Mouse (Mus musculus): ENCODE measurements around the gene Dscaml1.

Gene Dscaml1

GRCm38 (mm10) chr9:45572787-45573492 is 146.5 kb downstream of the Dscaml1 start:
- DNase-seq (ENCODE audit: low spot score): no peak

GRCm38 (mm10) chr9:45573493-45573815 is 147.0 kb downstream of the Dscaml1 start:
- no peak for DNase-seq (ENCODE audit: low spot score)

DNA sequence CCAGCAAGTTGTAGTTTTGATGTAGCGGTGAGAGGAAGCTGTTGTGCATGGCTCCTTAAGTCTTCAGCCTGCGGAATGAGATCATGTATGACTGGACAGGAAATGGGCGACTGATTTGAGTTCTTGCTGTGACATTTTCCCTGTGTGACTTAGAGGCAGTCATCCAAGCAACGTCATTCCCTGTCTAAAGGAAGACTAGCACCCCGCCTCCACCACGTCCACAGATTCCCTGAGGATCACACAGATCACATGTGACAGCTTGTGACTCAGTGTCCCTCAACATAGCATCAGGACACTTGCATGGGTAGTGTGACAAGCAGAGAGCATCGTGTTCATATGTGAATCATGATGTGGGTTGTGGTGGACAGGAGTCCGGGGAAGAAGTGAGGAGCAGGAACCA is 147.6 kb downstream of the Dscaml1 start:
- DNase-seq (ENCODE audit: low spot score): no peak

- no peak for DNase-seq (ENCODE audit: low spot score)
Observed at GRCm38 (mm10) chr9:45580069-45580795, 153.8 kb downstream of the Dscaml1 start.

- no peak for DNase-seq (ENCODE audit: low spot score)
Observed at GRCm38 (mm10) chr9:45586475-45586874, 160.0 kb downstream of the Dscaml1 start.

DNA sequence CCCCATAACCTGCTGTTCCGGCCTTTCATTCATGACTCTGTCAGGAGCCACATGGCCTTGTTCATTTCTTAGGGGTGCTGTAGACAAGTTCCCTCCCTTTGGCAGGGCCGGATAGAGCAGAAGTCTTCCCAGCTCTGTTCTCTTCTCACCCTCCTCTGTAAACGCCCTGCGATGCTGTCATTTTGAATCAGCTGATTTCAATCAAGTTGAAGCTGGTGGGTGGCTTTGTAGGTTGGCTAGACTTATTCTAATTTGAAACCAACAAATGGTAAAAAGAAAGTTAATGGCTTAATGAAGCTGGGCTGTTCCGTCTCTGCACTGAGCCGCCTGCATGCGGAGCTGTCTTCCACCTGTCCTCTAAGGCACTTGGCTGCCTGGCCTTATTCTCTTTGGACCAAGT is 161.3 kb downstream of the Dscaml1 start:
- DNase-seq (ENCODE audit: low spot score): no peak

DNA sequence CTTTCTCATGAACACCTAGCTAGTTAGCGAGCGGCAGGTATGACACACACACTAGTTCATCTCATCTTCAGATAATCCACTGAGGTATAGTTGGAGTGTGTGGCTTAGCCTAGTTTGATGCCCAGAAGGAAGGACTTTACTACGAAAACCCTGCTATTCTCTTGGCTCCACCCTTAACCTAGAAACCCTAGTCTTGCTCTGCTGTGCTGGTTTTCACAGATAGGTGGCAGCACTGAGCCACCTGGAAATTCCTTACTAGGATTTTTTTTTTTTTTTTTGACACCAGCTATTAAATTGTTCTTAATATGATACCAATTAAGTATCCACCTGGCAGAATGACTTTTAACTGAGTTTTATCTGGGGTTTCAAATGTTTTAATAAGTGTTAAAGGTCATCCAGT is 163.4 kb downstream of the Dscaml1 start:
- DNase-seq (ENCODE audit: low spot score): no peak

DNA sequence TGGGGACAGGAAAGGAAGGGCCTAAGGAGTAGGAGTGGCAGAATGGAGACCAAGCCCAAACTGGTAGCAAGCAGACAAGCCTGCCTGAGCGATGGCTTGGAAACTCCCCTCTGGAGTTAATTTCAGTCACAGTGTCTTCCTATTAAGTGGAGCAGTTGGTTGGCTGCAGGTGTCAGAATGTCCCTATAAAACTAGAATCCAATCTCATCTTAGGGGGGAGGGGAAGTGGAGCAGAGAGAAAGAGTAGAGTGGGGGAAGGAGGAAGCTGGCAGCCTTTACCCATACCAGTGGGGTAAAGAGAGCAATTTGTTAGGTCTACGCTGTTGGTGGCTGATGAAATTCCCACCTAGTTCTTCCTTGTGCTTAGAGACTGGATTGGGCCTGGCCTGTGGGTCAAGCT is 164.6 kb downstream of the Dscaml1 start:
- DNase-seq (ENCODE audit: low spot score): no peak

DNA sequence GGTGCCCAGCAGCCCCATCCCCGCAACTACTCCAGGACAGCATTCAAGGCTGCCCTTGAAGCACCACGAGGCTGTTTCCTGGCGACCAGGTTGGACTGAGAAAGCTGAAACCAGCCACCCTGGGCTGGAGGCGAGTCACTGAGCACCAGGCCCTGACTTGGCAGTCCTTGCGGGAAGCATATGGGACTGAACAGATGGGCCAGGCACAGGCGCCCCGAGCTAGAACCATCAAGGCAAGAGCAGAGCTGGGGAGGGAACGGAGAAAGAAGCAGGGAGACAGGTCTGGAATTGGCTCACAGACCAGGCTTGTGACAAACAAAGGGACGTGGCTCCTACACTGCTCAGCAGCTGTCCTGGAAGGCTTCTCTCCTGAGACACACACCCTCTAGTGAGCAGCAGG is 165.9 kb downstream of the Dscaml1 start:
- DNase-seq (ENCODE audit: low spot score): no peak

DNA sequence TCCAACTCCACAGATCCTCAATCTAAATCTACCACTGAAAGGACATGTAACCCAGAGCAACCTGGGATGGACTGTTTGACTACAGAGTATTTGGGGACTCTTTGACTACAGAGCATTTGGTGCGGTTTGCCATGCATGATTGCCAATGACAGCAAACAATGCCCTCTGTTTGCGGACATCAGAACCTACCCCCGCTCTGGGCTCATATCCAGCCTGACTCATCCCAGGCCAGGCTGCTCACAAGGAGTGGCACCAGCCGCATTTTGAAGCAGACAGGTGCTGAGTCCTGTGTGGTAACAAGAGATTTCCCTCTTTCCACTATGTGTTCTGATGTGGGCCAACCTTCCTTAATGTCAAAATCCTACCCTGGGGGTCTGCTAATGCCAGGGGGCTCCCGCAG is 171.7 kb downstream of the Dscaml1 start:
- DNase-seq (ENCODE audit: low spot score): no peak

GRCm38 (mm10) chr9:45599377-45599776 is 172.9 kb downstream of the Dscaml1 start:
- DNase-seq (ENCODE audit: low spot score): no peak

DNA sequence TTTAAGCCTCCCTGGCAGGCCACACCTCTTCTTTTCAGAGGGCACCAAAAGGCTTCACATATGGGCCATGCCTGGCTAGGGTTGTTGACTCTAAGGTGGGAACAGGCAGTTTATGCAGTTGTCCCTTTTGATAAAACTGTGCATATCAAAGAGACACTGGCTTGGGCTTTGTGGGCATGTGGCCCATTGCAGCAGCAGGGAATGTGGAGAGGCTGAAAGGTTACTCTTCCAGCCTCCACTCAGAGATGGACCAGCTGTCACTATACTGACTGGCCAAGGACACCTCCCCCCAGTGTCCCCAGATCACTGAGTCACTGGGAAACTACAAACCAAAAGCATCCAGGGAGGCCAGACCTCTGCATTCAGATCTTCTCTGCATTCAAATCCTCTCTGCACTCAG is 180.9 kb downstream of the Dscaml1 start:
- no peak for DNase-seq (ENCODE audit: low spot score)

- DNase-seq (ENCODE audit: low spot score): no peak
Observed at GRCm38 (mm10) chr9:45608097-45609031, 181.9 kb downstream of the Dscaml1 start.

GRCm38 (mm10) chr9:45610336-45611060 is 184.1 kb downstream of the Dscaml1 start:
- no peak for DNase-seq (ENCODE audit: low spot score)

GRCm38 (mm10) chr9:45614616-45615015 is 188.2 kb downstream of the Dscaml1 start:
- no peak for DNase-seq (ENCODE audit: low spot score)

DNA sequence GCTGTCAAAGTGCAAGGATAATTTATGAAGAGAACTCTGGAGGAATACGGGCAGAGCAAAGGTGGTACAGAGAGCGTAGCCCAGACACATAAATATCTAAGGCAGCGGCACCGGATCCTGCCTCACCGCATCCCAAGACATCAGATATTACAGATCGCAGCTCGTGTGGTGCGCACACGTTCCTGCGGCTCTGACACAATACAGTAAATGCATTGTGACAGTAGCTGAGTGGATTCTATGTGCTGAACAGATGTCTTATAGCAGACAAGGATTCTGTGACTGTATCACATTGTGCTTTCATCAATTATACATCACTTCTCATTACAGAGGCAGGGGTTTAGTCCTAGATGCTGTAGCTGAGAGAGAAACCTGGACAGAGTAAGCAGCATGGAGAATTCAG is 191.5 kb downstream of the Dscaml1 start:
- DNase-seq (ENCODE audit: low spot score): no peak

- no peak for DNase-seq (ENCODE audit: low spot score)
Observed at GRCm38 (mm10) chr9:45618443-45618842, 192.0 kb downstream of the Dscaml1 start.

DNA sequence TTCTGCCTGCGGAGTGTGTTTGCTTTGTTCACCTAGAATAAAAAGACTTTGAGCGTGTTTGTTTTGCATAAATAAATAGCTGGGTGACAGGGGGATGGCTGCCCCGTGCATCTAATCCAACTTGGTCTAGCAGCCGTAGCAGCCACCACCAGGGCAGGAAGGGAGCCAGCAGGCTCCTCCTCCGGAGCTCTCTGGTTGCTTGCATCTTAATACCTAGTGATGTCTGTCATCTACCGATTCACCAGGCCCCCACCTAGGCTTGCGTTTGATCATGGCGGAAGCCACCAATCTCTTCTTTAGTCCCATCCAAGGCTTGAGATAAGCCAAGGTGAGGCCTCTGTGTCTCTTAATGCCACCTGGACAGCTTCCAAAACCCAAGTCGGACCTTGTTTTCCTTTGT is 193.6 kb downstream of the Dscaml1 start:
- no peak for DNase-seq (ENCODE audit: low spot score)

GRCm38 (mm10) chr9:45620920-45621319 is 194.5 kb downstream of the Dscaml1 start:
- DNase-seq (ENCODE audit: low spot score): no peak

DNA sequence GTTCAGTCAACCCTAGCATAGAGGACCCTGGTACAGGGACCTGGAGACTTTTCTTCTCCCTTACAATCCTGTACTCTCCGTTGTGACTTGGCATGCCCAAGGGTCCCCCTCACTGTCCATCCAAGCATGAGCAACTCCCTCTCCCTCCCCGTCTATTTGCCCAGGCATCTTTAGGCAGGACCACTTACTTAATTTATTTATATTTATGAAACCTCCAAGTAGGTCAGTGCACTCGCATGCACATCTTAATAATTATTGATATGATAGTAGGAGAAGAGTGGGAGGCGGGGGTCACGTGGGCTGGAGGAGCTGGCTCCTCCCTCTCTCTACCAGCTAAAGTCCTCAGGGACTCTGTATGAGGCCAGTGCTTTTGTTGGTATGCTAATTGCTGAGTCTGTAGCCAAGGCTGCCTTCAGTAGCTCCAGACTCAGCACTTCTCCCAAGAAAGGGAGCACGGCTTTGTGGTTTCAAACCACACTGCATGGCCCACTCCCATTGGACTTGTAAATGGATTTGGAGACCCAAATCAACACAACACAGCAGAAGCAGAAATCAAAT is 199.5 kb downstream of the Dscaml1 start:
- no peak for DNase-seq (ENCODE audit: low spot score)

- DNase-seq (ENCODE audit: low spot score): no peak
Observed at GRCm38 (mm10) chr9:45632520-45632919, 206.1 kb downstream of the Dscaml1 start.

DNA sequence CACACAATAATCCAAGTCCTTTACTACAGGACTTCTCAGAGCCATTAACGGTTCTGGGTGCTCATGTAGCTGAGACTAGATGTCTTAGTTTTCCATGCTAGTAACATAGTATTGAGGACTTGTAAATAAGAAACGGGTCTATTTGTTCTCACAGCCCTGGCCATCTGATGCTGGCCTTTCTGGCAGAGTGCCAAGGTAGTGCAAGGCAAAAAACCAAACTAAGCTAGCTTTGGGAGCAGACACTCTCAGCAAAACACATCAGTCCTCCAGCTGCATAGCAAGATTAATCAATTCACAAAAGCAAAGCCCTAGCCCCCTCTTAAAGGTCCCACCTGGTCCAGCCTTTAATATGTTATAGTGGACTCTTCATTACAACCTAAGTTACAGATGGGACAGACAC is 206.6 kb downstream of the Dscaml1 start:
- DNase-seq (ENCODE audit: low spot score): no peak
